Mouse (Mus musculus): ENCODE measurements at regions not wholly inside any gene's neighbourhood (a gene's known extent, or its start where the extent isn't known, plus 50 kb on each side); places are given as distances from the start of the nearest gene placed in this dataset.

DNA sequence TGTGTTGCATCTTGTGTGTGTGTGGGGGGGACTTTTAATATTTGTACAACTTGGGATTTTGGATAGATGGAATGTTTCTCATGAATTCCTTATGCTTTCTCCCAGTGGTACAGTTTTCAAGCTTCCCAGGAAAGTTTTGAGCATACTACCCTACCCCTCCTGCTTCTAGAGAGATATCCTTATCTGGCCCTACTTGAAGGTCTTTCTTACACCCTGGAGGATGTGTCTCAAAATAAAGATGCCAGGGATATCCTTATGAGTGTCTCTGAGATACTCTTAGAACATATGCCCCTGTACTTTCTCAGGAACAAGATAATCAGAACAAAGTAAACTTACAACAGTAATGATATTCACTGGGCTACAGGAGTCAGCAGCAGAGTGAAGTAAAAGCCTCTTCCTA lies 261.3 kb downstream of the Epha7 start:
- Histone ChIP-seq H3K9ac (ENCODE audit: insufficient read depth, low read depth) (no peak overlapping the region), H3K4me1 (ENCODE audit: control insufficient read depth in 1 of 2, insufficient read depth in 2 of 2) (no peaks in the 10 kb centered on the region), H3K36me3 (replicated peaks in 1 of 2; ENCODE audit: control insufficient read depth in 1 of 2, insufficient read depth in 1 of 2, low read length in 1 of 2) (no peaks in the 10 kb centered on the region), H3K27ac (ENCODE audit: insufficient read depth, low read depth) (no peak overlapping the region), H3K79me2 (replicated peaks; ENCODE audit: control insufficient read depth, extremely low read depth, insufficient read depth, poor library complexity, severe bottlenecking) (no peaks in the 10 kb centered on the region), H3K4me2 (ENCODE audit: insufficient read depth, low read depth, poor library complexity, severe bottlenecking) (no peak overlapping the region), H3K27me3 (replicated peaks) (no peaks in the 10 kb centered on the region), H3K9me3 (replicated peaks; ENCODE audit: low read length) (peaks cover 11% of the 10 kb centered on the region), H3K4me3 (replicated peaks in 1 of 3; ENCODE audit: low read depth in 2 of 3, low read length in 2 of 3, poor library complexity in 1 of 3) (no peak overlapping the region)
- in situ Hi-C loops (cut with MboI; ENCODE audit: low pct_ligation_motif_present, low pct_unique_long_range_greater_than_20kb, low sequenced_read_pairs) = no loop called here
- TF ChIP-seq ETS1 (conservative IDR thresholded peaks at IDR 0.05; ENCODE audit: low read depth, low read length) (no peak), ZKSCAN1 (IDR thresholded peaks at IDR 0.05; ENCODE audit: borderline replicate concordance, low read depth, low read length) (no peak), ZC3H11A (IDR thresholded peaks at IDR 0.05; ENCODE audit: low read depth, low read length) (no peak), RAD21 (IDR thresholded peaks at IDR 0.05; ENCODE audit: low read depth, low read length) (no peak), NELFE (IDR thresholded peaks at IDR 0.05; ENCODE audit: low read depth, low read length) (no peak), MYC (IDR thresholded peaks at IDR 0.05; ENCODE audit: low read depth, low read length) (no peak), CHD1 (IDR thresholded peaks at IDR 0.05; ENCODE audit: low read depth, low read length) (no peak), TBP (conservative IDR thresholded peaks at IDR 0.05; ENCODE audit: low read depth, low read length) (no peak)
- dilution Hi-C loops (cut with MboI; ENCODE audit: extremely low pct_ligation_motif_present, extremely low pct_unique_long_range_greater_than_20kb, low sequenced_read_pairs) = no loop called here
- no peak for DNase-seq (ENCODE audit: extremely low read depth)

- Histone ChIP-seq H3K4me3 (replicated peaks in 1 of 3; ENCODE audit: low read depth in 2 of 3, low read length in 2 of 3, poor library complexity in 1 of 3) (no peak overlapping the region), H3K9ac (ENCODE audit: insufficient read depth, low read depth) (no peak overlapping the region), H3K4me2 (ENCODE audit: insufficient read depth, low read depth, poor library complexity, severe bottlenecking) (no peak overlapping the region), H3K9me3 (replicated peaks; ENCODE audit: low read length) (peaks cover 10% of the 10 kb centered on the region), H3K79me2 (replicated peaks; ENCODE audit: control insufficient read depth, extremely low read depth, insufficient read depth, poor library complexity, severe bottlenecking) (no peaks in the 10 kb centered on the region), H3K36me3 (replicated peaks in 1 of 2; ENCODE audit: control insufficient read depth in 1 of 2, insufficient read depth in 1 of 2, low read length in 1 of 2) (no peaks in the 10 kb centered on the region), H3K27me3 (replicated peaks) (no peaks in the 10 kb centered on the region), H3K27ac (ENCODE audit: insufficient read depth, low read depth) (no peak overlapping the region), H3K4me1 (ENCODE audit: control insufficient read depth in 1 of 2, insufficient read depth in 2 of 2) (no peaks in the 10 kb centered on the region)
- dilution Hi-C loops (cut with MboI; ENCODE audit: extremely low pct_ligation_motif_present, extremely low pct_unique_long_range_greater_than_20kb, low sequenced_read_pairs) = no loop called here
- in situ Hi-C loops (cut with MboI; ENCODE audit: low pct_ligation_motif_present, low pct_unique_long_range_greater_than_20kb, low sequenced_read_pairs) = no loop called here
- TF ChIP-seq HCFC1 (IDR thresholded peaks at IDR 0.05; ENCODE audit: low read depth, low read length) = no peak
- TF ChIP-seq USF2 (conservative IDR thresholded peaks at IDR 0.05; ENCODE audit: low read depth, low read length) = no peak
- no peak for TF ChIP-seq POLR2A (IDR thresholded peaks at IDR 0.05; ENCODE audit: low read depth, low read length)
- TF ChIP-seq E2F4 (IDR thresholded peaks at IDR 0.05; ENCODE audit: insufficient replicate concordance, low read depth, low read length) = no peak
- no peak for TF ChIP-seq SMC3 (IDR thresholded peaks at IDR 0.05; ENCODE audit: low read depth, low read length)
- no peak for TF ChIP-seq MAFK (IDR thresholded peaks at IDR 0.05; ENCODE audit: insufficient replicate concordance, low read length)
- no peak for TF ChIP-seq TCF12 (IDR thresholded peaks at IDR 0.05; ENCODE audit: low read depth, low read length)
- no peak for TF ChIP-seq GABPA (IDR thresholded peaks at IDR 0.05; ENCODE audit: insufficient replicate concordance, low read depth, low read length)
- TF ChIP-seq SIN3A (IDR thresholded peaks at IDR 0.05; ENCODE audit: low read length) = no peak
- no peak for TF ChIP-seq EP300 (IDR thresholded peaks at IDR 0.05; ENCODE audit: low read length)
- no peak for TF ChIP-seq MEF2A (IDR thresholded peaks at IDR 0.05; ENCODE audit: borderline replicate concordance, low read depth, low read length)
- TF ChIP-seq NRF1 (IDR thresholded peaks at IDR 0.05; ENCODE audit: low read depth, low read length) = no peak
- TF ChIP-seq IRF4 (IDR thresholded peaks at IDR 0.05; ENCODE audit: low read depth, low read length) = no peak
- no peak for TF ChIP-seq MYC (IDR thresholded peaks at IDR 0.05; ENCODE audit: low read depth, low read length)
- no peak for TF ChIP-seq BHLHE40 (IDR thresholded peaks at IDR 0.05; ENCODE audit: low read depth, low read length)
- TF ChIP-seq ETS1 (conservative IDR thresholded peaks at IDR 0.05; ENCODE audit: low read depth, low read length) = no peak
- DNase-seq (ENCODE audit: extremely low read depth) = no peak
These were observed 261.9 kb downstream of the Epha7 start for GRCm38 (mm10) chr4:29074851-29075250.

All from CH12.LX (cell line).